Mouse (Mus musculus) MEL (cell line): ENCODE data around the gene Ppp1ca.

ENCODE experiments used
- EP300 ChIP-seq, 2 experiments: IDR thresholded peaks; 2 replicates each; pipeline ENCODE4 v1.6.1; 2011; ENCODE audit warnings: improper control_type of control experiment in 2 of 2, low read length in 2 of 2, low read depth in 1 of 2, mild to moderate bottlenecking in 1 of 2
- MAX ChIP-seq: IDR thresholded peaks from 2 replicates; pipeline ENCODE4 v1.6.1; 2011; ENCODE audit warnings: low read length, improper control_type of control experiment
- USF1 ChIP-seq: IDR thresholded peaks from 2 replicates; pipeline ENCODE4 v1.6.1; 2014; ENCODE audit warnings: low read depth, mild to moderate bottlenecking, inconsistent platforms, low read length, improper control_type of control experiment, moderate library complexity

- TF ChIP-seq MAX, result no peak
- TF ChIP-seq EP300 (IDR thresholded peaks at IDR 0.05; ENCODE audit: low read depth in 1 of 2, low read length in 2 of 2), result no peak
- TF ChIP-seq USF1, result no peak
These were observed 40.8 kb downstream of the Ppp1ca start for GRCm38 (mm10) chr19:4232651-4233050.
